Mouse (Mus musculus) layer of hippocampus, adult 18-20 months (tissue): ENCODE results near the gene Zfand4. TPM values are rescaled to one million over a fixed set of nuclear protein-coding genes. Genes with fewer than 3 reads are reported as not detected.
"Not testable (repeated sequence)": the region's sequence is repeated elsewhere in the genome, so short reads cannot be mapped to it uniquely, and the experiment has no call there.

Source experiments
- DNase-seq, 2 experiments: peaks; one replicate each; pipeline ENCODE4 v3.0.0; 2022; ENCODE audit warnings: low spot score in 2 of 2
- long read RNA-seq: library from polyadenylated mRNA; stranded (forward); transcript quantifications from one replicate; pipeline ENCODE4 v2.0.0, GENCODE M21; 2021
- total RNA-seq, 2 experiments: library from RNA; stranded (reverse); gene quantifications; 2 replicates each; pipeline ENCODE4 v1.2.3; 2021

Zfand4 gene
- 1 to 10 TPM; 7.3 to 8.2 TPM for total RNA-seq
- long read RNA-seq, partial matches to known transcripts: 1 of 7 reads
- long read RNA-seq, other reads (novel, unspliced or antisense): 6 of 7 reads

DNA sequence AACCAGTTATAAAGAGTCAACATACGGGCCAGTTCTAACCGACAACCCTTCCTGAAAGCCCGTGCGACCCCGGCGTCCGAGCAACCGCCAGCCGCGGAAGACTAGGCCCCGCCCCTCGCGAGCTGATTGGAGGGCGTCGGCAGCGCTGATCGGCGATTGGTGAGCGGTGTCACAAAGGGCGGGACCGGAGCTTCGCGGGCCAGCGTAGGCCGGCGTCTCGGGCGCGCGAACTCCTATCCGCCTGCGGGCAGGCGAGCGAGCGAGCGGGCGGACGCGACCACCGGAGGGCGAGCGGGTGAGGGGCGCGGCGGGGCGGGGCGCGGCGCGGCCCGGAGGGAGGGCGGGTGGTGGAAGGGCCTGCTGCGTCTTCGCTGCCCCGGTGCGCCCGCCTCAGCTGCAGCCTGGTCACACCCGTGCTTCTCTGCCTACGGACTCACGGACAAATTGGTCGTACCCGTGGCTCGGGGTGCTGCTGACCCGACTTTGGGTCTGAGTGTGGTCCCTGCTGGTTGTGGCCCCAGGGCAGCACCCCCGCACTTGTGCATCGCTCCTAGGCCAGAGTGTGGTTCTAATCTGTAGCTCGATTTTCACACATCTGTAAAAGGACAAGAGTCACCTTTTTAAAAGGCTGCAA, at the start of gene Zfand4:
TSS of gene Zfand4 (plus strand) at position 205 of the 634 bp plus-strand sequence.
- peak; percentile 85 to 91 for DNase-seq

DNA sequence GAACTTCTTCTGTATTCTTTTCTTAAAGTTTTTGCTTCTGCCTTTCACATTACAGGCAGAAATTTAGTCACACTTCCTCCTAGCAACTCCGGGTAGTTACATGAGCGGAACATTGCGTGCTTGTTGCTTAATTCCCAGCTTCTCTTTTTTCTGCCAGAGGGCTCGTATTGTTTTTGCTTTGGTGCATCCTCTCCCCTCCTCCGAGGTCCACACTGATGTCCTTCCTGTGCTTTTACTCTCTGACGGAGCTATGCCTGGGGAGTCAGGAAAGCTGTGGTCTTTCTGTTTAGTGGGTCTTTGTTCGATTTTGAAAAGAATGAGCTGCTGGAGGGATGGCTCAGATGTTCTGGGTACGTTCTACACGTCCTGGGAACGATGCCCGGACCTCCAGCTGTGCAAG, 36.3 kb upstream of the Zfand4 start:
- DNase-seq: peak in 1 of 2 experiments; percentile 35

DNA sequence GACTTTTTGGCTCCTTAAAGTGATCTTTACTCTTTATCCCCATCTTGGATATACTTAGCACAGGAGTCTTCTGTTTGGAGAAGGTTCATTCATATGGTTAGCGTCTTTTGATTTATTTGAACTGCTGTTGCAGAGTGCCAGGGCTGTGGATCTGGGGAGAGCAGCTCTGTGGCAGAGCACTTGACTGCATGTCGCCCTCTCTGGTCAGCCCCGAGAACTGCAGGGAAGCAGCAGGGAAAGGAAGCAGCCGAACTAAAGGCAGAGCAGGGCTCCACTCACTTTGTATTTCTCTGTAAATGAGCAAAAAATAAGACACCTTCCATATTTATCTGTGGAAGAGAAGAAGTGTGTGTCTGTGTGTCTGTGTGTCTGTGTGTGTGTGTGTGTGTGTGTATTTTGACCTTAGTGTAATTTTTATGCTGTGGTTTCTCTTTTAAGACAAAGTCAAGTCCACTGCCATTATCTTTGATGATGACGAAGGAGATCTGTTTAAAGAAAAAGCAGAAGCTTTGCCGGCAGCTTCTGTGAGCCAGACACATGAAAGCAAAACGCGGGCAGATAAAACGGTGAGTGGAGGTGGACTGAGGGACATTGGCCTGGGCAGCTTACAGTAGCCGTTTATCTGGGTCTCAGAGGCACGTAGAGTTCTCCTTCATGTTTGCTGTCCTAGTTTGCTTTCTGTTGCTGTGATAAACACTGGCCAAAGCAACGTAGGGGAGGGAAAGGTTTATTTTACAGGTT, 35.1 kb upstream of the Zfand4 start:
- peak; percentile 64 to 88 for DNase-seq

DNA sequence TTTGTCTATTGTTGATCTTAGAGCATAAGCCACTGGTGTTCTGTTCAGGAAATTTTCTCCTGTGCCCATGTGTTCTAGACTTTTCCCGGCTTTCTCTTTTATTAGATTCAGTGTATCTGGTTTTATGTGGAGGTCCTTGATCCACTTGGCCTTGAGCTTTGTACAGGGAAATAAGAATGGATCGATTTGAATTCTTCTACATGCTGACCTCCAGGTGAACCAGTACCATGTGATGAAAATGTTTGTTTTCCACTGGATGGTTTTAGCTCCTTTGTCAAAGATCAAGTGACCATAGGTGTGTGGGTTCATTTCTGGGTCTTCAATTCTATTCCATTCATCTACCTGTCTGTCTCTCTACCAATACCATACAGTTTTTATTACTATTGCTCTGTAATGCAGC, 29.2 kb upstream of the Zfand4 start:
- not testable (repeated sequence) for DNase-seq

DNA sequence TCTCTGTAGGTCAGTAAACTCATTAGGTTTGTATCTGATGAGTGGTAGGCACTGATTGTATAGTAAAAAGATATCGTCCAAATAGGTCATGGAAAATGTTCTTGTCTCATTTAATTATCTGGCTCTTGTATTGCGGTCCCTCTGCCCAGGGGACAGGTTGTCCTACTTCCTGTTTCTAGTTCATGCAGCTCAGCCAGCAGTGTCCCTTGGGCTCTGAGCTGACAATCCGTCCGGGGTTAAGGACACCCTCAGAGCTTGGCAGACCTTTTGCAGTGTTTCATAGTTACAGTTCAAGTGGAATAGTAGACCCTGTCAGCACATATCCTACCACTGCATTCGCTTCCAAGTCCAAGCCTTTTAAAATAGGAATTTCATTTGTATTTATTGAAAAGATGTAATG, 28.7 kb upstream of the Zfand4 start:
- no peak for DNase-seq

DNA sequence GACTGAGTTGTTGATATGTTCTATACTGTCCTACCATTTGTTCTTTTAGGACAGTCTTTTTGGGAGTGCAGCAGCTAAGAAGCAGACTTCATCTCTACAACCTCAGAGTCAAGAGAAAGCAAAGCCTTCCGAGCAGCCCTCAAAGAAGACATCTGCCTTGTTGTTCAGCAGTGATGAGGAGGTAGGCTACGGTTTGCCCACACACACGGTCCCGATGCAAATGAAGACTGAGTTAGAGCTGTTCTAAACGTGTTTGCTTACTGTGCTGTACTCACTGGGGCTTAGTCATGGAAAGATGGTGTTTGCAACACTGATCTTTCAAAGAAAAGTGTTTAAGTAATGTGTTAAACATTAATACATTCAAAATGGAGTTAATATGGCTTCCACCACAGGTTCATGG, 25.9 kb upstream of the Zfand4 start:
- peak in 1 of 2 experiments; percentile 31 for DNase-seq

DNA sequence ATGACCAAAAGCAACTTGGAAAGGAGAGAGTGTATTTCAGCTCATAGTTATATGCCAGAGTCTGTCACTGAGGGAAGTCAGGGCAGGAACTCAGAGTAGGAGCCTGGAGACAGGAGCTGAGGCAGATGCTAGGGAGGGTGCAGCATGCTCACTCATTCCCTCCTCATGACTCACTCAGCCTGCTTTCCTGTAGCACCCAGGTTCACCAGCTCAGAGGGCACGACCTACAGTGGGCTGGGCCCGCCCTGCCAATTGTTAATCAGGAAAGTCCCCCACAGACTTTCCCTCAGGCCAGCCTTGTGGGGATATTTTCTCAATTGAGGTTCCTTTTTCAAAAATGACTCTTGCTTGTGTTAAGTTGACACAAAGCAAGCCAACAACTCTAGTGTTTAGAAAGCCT, 23.7 kb upstream of the Zfand4 start:
- DNase-seq: no peak

DNA sequence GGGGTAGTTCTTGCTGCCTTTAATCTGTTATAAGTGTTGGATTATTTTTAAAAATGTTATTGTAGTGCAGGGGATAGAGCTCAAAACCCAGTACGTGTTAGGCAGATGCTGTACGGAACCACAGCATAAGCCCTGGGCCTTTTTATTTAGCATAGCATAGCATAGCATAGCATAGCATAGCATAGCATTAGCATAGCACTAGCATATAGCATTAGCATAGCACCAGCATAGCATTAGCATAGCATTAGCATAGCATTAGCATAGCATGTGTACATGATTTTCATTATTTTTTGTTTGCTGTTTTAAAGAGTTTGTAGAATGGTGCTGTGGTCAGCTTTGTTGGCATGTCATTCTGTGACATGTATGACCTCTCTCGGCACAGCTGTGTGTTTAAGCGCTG, 4.4 kb upstream of the Zfand4 start:
- no peak for DNase-seq

DNA sequence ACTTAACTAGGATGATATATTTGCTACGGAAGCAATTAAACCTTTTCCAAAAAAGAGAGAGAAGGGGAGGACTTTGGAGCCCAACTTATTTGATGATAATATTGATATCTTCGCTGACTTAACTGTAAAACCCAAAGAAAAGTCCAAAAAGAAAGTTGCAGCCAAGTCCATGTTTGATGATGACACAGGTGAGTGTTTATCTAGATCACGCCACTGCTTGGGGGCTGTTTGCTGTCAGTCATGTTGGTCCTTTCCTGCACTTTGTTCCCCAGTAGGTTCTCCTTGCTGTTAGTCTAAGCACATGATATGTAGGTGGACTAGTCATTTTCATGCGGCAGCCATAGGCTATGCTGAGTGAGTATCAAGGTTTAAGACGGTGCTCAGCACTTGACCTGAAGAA, 3.5 kb upstream of the Zfand4 start:
- DNase-seq: no peak

DNA sequence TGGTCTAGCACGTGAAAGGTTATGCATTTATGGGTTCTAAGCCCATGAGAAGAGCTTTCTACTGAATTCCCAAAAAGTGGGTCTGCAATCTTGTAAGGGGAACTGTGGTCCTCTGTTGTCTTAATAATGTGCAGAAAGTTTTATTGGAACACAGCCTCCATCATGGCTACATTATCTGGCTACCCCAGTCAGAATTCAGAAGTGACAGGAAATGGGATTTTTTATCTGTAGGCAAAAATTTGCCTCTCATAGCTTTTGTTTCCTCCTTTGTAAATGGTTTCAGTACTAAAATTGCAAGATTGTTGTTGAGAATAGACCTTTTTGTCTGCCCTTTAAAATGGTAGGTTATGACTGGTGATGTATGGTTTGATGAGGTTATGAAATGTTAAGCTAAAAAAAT, 1.2 kb upstream of the Zfand4 start:
- DNase-seq: no peak

DNA sequence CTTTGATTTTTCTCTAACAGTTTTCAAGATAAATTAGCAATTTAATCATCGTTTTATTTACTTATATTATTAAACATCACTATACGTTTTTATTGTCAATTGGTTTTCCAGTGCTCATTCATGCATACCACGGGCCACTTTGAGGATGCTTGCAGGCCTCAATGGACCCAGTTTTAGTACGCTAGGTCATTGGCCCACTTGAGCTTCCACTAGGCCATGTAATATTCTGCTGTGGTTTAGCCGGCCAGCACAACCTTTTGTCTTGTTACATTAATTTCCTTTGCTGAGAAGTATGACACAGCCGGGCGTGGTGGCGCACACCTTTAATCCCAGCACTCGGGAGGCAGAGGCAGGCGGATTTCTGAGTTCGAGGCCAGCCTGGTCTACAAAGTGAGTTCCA, 814 bp downstream of the Zfand4 start:
- DNase-seq: no peak

DNA sequence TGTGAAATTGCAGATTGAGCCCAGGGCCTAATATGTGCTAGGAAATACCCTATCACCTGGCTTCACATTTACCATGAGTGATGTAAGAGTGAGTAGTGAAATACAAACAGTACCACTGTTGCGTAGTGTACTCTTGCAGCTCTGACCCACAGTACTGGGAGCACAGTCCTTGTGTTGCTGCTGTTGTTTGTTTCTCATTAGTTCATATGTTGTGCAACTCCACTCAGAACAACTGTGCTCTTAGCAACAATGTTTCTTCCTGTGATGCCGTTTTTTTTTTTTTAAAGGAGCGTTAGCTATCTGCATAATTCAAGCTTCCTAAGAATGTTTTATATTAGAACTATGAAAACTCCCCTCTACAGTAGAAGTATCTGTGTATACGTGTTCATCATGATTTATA, 1.6 kb downstream of the Zfand4 start:
- no peak for DNase-seq

DNA sequence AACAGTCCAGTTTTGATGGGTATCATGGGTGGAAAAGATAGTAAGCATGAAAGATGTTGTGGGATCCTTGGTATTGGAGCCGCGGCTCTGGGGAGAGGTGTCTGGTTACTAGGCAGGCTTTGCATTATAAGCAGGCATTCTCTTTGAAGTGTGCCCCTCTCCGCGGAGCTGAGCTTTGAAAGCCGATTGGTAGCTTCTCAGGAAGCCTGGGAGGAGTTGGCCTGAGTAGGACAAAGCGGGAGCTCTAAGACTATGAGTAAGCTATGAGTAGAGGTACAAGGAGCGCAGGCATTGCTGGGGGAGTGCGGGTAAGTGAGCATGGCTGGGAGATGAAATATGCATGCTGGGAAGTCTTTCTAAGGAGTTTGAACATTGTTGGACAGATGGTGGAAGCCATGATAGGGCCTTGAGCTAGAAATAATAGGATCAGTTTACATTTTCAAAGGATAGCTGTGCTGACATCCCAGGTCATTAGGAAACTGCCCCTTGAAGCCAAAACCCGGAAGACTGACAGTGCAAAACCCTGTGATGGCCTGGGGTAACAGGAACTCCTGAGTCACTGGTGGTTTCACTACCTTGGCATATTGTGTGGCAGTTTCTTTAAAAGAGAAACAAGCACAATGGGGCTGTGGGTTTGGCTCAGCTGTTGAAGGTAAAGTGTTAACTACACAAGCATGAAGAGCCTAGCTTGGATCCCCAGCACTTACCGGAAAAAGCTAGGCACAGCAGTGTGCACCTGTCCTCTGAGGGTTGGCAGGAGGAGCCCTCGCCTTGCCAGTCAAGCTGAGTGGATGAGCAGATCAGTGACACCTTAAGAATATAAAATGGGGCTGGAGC, 2.5 kb downstream of the Zfand4 start:
- DNase-seq: no peak

DNA sequence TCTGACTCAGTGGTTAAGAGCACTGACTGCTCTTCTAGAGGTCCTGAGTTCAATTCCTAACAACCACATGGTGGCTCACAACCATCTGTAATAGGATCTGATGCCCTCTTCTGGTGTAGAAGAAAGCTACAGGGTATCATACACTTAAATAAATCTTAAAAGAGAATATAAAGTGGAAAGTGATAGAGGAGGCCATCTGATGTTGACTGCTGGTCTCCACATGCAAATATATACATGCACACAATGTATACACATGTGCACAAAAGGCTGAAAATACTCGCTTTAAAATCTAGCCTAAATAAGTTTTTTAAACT, 3.0 kb downstream of the Zfand4 start:
- no peak for DNase-seq

DNA sequence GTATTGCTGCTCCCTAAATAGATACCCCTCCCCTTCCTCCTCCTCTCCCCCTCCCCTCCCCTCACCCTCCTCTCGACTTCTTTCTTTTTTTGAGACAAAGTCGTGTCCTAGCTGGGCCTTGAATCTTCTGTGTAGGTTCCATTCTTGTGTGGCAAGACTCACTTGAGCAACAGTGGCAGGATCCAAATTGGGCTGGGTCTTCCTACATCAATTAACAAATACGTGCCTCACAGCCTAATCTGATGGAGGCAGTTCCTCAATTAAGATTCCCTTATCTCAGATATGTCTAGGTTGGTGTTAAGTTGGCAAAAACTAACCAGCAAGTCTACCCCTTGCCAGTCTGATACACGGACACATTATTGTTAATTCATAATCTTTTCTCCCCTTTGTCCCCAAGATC, 11.7 kb downstream of the Zfand4 start:
- DNase-seq: no peak

DNA sequence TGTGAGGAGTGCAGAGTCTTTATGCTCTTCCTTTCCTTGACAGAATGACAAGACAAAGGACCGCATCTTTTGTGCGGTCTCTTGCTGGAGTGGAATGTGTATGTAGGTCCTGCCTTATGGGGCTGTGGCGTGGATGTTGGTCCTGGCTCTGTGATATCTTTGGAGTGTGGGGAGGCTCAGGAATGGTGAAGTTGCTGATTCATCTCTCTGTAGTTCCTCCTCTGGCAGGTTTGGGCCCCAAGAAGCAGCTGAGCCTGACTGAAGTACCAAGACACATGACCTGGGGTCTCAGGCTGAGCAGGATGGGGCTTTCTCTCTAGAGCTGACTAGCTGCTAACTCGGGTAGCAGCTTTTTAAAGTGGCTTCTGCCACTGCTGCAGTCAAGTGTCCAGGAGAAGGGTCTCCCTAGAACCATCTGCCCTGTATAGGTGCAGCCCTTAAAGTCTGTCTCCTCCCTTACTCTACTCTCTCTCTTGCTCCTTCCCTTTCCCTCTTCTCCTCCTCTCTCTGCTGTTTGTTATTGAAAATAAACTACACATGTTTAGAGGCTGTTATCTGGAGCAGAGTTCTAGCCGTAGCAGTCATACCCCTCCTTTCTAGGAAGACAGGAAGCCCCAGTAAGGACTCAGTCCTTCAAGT, 14.8 kb downstream of the Zfand4 start:
- DNase-seq: no peak

DNA sequence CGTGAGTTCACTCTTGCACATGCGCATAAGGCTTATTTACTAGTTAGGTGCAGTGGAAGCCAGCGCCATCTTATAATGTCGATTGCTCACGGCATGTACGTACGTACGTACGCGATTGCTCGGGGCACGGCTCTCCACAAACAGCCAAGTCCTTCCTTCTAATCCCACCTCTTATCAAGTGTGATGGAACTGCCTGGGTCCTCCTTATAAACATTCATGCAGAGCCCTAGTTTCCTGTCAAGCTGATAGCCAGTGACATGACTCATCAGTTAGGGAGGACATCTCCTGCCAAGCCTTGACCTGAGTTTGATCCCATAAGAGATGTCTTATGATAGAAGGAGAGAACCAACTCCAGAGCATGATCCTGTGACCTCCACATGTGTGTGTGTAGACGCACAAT, 17.0 kb downstream of the Zfand4 start:
- no peak for DNase-seq

DNA sequence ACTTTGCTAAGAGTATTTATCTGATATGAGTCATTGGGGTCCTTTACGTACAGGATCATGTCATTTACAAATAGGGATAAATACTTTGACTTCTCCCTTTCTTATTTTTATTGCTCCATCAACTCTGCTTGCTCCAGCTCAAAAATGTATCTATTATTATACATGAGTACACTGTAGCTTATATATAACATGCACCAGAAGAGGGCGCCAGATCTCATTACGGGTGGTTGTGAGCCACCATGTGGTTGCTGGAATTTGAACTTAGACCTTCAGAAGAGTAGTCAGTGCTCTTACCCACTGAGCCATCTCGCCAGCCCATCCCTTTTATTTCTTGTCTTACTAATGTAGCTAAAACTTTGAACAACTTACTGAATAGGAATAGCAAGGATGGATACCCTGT, 18.5 kb downstream of the Zfand4 start:
- no peak for DNase-seq

DNA sequence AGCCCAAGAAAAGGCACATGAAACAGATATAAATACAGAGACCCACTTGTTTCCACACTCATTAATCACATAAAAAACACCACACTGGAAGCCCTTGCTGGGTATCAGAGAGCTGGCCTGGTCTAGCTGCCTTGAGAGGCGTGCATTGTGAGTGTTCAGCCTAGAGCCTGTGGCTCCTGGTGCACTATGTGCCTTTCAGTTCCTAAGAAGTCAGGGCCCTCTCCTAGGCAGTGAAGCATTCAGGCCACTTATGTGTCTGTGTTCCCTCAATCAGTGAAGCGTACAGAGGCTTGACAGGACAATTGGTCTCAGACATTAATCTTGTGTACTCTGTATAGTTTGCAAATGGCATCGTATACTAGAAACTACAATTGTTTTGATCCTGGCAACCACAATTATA, 19.3 kb downstream of the Zfand4 start:
- no peak for DNase-seq

DNA sequence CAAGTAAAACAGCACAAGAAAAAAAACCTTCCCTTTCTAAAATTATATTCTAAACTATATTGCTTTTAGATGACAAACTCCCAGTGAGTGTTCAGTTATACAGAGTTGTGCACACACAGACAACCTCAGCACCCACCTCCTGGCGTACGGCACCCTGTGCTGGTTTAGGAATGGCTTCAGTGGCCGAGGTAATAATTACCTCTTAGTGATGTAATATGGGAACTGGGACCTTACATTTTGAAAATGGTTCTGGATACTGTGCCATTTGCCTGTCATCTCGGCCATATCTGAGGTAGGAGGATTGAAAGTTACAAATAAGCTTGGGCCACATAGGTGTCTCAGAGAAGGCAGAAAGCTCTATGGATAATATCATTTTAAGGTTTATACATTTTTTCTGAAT, 22.3 kb downstream of the Zfand4 start:
- DNase-seq: no peak

DNA sequence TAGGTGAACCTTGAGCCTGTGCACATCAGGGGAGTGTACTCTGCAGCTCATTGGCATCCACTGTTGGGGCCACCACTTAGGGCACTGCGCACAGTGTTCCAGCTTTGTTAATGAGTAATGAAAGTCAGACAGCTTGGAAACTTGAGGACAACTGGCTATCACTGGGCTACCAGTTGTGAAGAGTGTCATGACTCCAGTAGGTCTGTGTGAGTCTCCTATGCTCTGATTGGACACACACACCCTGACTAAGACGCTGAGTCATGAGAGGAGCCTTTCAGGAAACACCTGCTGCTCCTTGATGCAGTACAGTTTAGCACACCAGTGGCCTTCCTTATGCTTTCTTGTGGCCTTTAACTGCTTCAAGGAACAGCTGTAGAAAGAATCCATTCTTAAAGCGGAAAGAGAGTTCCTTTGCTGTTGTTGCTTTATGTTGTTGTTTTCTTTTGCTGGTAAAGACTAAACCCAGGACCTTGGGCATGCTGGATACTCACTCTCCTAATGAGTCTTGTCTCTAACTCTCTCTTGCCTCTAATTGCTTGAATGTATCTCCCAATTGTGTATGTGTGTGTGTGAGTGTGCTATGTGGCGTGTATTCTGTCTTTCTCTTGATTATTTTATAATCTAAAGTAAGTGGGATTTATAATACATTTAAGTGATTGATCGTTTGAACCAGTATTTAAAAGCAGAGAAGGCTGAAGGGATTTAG, 23.0 kb downstream of the Zfand4 start:
- DNase-seq: no peak
